ENCODE assay signal across 30 mouse cellular contexts in the genomic region with DNA sequence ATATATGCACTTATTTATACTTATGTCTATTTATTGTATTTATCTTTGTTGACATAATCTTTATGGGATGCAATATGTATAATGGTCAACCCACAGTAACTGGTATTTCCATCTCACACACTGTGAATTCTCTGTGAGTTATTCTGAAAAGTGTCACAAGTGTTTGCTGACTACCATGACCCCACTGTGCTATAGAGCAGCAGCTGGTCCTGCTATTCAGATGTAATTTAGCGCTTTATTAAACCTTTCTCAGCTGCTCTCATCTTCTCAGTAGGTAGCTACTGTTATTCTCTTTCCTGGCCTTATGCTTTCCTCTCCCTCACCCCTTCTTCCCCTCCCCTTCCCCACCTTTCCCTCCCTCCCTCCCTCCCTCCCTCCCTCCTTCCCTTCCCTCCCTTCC.
DNase-seq lines count a peak whose midpoint lies in the region; ATAC-seq and TF ChIP-seq lines count a peak whose summit lies in the region.
"Had no signal": no experiment of that assay in that cellular context is flagged by ENCODE, and none has a peak within 500 bp of the region (broad histone marks: within the 10 kb centered on the region; RNA-seq: fewer than 3 reads in every experiment).

No protein-coding gene starts in this region.

- TF ChIP-seq CTCF in forebrain, postnatal 0 days (IDR thresholded peaks at IDR 0.05; ENCODE audit: low read depth): no peak

- H3K36me3 ChIP-seq in forebrain, embryonic 11.5 days (ENCODE audit: control insufficient read depth, insufficient read depth, low read length): no peaks in the 10 kb centered on the region
- no peaks in the 10 kb centered on the region for H3K36me3 ChIP-seq in forebrain, postnatal 0 days (ENCODE audit: insufficient read depth)
- no peaks in the 10 kb centered on the region for H3K36me3 ChIP-seq in hindbrain, embryonic 16.5 days (ENCODE audit: control insufficient read depth, insufficient read depth, low read length)
- H3K36me3 ChIP-seq in hindbrain, embryonic 14.5 days (replicated peaks; ENCODE audit: control insufficient read depth, insufficient read depth): no peaks in the 10 kb centered on the region
- H3K36me3 ChIP-seq in neural tube, embryonic 13.5 days: no peaks in the 10 kb centered on the region
- no peaks in the 10 kb centered on the region for H3K36me3 ChIP-seq in neural tube, embryonic 15.5 days
- H3K36me3 ChIP-seq: embryonic facial prominence, embryonic 13.5 days; forebrain, embryonic 10.5 days; G1E; heart, embryonic 12.5 days; limb, embryonic 12.5 days; liver, embryonic 15.5 days; neural tube, embryonic 12.5 days had no signal

- no peak overlapping the region for H3K4me2 ChIP-seq in forebrain, embryonic 11.5 days (ENCODE audit: low read depth, low read length, severe bottlenecking)
- H3K4me2 ChIP-seq in forebrain, postnatal 0 days (ENCODE audit: low read depth): no peak overlapping the region
- H3K4me2 ChIP-seq in hindbrain, embryonic 16.5 days (ENCODE audit: low read length): no peak overlapping the region
- H3K4me2 ChIP-seq in hindbrain, embryonic 14.5 days (replicated peaks): no peak overlapping the region
- no peak overlapping the region for H3K4me2 ChIP-seq in neural tube, embryonic 13.5 days
- H3K4me2 ChIP-seq in neural tube, embryonic 15.5 days: no peak overlapping the region
- H3K4me2 ChIP-seq: embryonic facial prominence, embryonic 13.5 days; heart, embryonic 12.5 days; limb, embryonic 12.5 days; liver, embryonic 15.5 days; lung, embryonic 14.5 days; neural tube, embryonic 12.5 days had no signal

- H3K27me3 ChIP-seq in forebrain, embryonic 11.5 days (ENCODE audit: control insufficient read depth, insufficient read depth, low read length): no peaks in the 10 kb centered on the region
- H3K27me3 ChIP-seq in forebrain, postnatal 0 days (ENCODE audit: insufficient read depth, low read length): no peaks in the 10 kb centered on the region
- H3K27me3 ChIP-seq in hindbrain, embryonic 16.5 days (replicated peaks; ENCODE audit: control insufficient read depth, insufficient read depth, low read length): no peaks in the 10 kb centered on the region
- H3K27me3 ChIP-seq in hindbrain, embryonic 14.5 days (ENCODE audit: control insufficient read depth, insufficient read depth, low read length): no peaks in the 10 kb centered on the region
- no peaks in the 10 kb centered on the region for H3K27me3 ChIP-seq in neural tube, embryonic 13.5 days
- H3K27me3 ChIP-seq in neural tube, embryonic 15.5 days (replicated peaks): no peaks in the 10 kb centered on the region
- H3K27me3 ChIP-seq: CH12.LX; embryonic facial prominence, embryonic 13.5 days; heart, embryonic 12.5 days; limb, embryonic 12.5 days; liver, embryonic 15.5 days; neural tube, embryonic 12.5 days had no signal

- H3K4me1 ChIP-seq in forebrain, embryonic 11.5 days (replicated peaks; ENCODE audit: control insufficient read depth, insufficient read depth, low read length): no peaks in the 10 kb centered on the region
- H3K4me1 ChIP-seq in forebrain, postnatal 0 days (ENCODE audit: insufficient read depth): no peaks in the 10 kb centered on the region
- no peaks in the 10 kb centered on the region for H3K4me1 ChIP-seq in hindbrain, embryonic 16.5 days (ENCODE audit: control insufficient read depth, insufficient read depth, low read depth, low read length)
- no peaks in the 10 kb centered on the region for H3K4me1 ChIP-seq in hindbrain, embryonic 14.5 days (replicated peaks; ENCODE audit: control insufficient read depth, insufficient read depth, low read length)
- H3K4me1 ChIP-seq in neural tube, embryonic 13.5 days (replicated peaks): no peaks in the 10 kb centered on the region
- H3K4me1 ChIP-seq in neural tube, embryonic 15.5 days: no peaks in the 10 kb centered on the region
- H3K4me1 ChIP-seq: forebrain, embryonic 10.5 days; limb, embryonic 12.5 days; liver, embryonic 15.5 days; neural tube, embryonic 12.5 days had no signal

- peak; percentile 66; the same call in 1 of the 2 replicates for ATAC-seq in forebrain, embryonic 11.5 days (replicated peaks; ENCODE audit: low FRiP score)
- no peak for ATAC-seq in forebrain, postnatal 0 days
- 0 out of 2 replicates have a peak, but pooled peaks have one; percentile 17 for ATAC-seq in hindbrain, embryonic 16.5 days
- ATAC-seq in hindbrain, embryonic 14.5 days (ENCODE audit: low FRiP score): no peak
- 0 out of 2 replicates have a peak, but pooled peaks have one; percentile 59 for ATAC-seq in neural tube, embryonic 13.5 days (ENCODE audit: low read depth)
- ATAC-seq in neural tube, embryonic 15.5 days (ENCODE audit: low FRiP score): no peak
- ATAC-seq: inflammation-experienced regulatory T-cells, adult 6 months had no signal

- H3K9me3 ChIP-seq in forebrain, embryonic 11.5 days (ENCODE audit: control insufficient read depth, low read length): no peaks in the 10 kb centered on the region
- H3K9me3 ChIP-seq in forebrain, postnatal 0 days (ENCODE audit: low read length): no peaks in the 10 kb centered on the region
- H3K9me3 ChIP-seq in hindbrain, embryonic 16.5 days (ENCODE audit: control insufficient read depth, low read length): no peaks in the 10 kb centered on the region
- no peaks in the 10 kb centered on the region for H3K9me3 ChIP-seq in hindbrain, embryonic 14.5 days (ENCODE audit: control insufficient read depth, low read length)
- no peaks in the 10 kb centered on the region for H3K9me3 ChIP-seq in neural tube, embryonic 13.5 days
- H3K9me3 ChIP-seq in neural tube, embryonic 15.5 days (replicated peaks): no peaks in the 10 kb centered on the region
- H3K9me3 ChIP-seq: embryonic facial prominence, embryonic 13.5 days; forebrain, embryonic 10.5 days; heart, embryonic 12.5 days; limb, embryonic 12.5 days; liver, embryonic 15.5 days; neural tube, embryonic 12.5 days had no signal

- H3K9ac ChIP-seq in forebrain, embryonic 11.5 days (ENCODE audit: low read length): no peak overlapping the region
- H3K9ac ChIP-seq in forebrain, postnatal 0 days: no peak overlapping the region
- H3K9ac ChIP-seq in hindbrain, embryonic 16.5 days (ENCODE audit: low read depth, low read length): no peak overlapping the region
- no peak overlapping the region for H3K9ac ChIP-seq in hindbrain, embryonic 14.5 days
- H3K9ac ChIP-seq in neural tube, embryonic 13.5 days: no peak overlapping the region
- H3K9ac ChIP-seq in neural tube, embryonic 15.5 days (replicated peaks): no peak overlapping the region
- H3K9ac ChIP-seq: embryonic facial prominence, embryonic 13.5 days; heart, embryonic 12.5 days; limb, embryonic 12.5 days; liver, embryonic 15.5 days; lung, embryonic 14.5 days; neural tube, embryonic 12.5 days had no signal

- H3K4me3 ChIP-seq in forebrain, embryonic 11.5 days (ENCODE audit: low read depth, low read length): no peak overlapping the region
- H3K4me3 ChIP-seq in forebrain, postnatal 0 days (ENCODE audit: low read depth, low read length): no peak overlapping the region
- no peak overlapping the region for H3K4me3 ChIP-seq in hindbrain, embryonic 16.5 days (ENCODE audit: low read length)
- H3K4me3 ChIP-seq in hindbrain, embryonic 14.5 days (replicated peaks; ENCODE audit: low read length): no peak overlapping the region
- H3K4me3 ChIP-seq in neural tube, embryonic 13.5 days: no peak overlapping the region
- no peak overlapping the region for H3K4me3 ChIP-seq in neural tube, embryonic 15.5 days (replicated peaks)
- H3K4me3 ChIP-seq: embryonic facial prominence, embryonic 13.5 days; forebrain, embryonic 10.5 days; gastrocnemius, adult 2 months; heart, embryonic 12.5 days; limb, embryonic 12.5 days; liver, embryonic 15.5 days; neural tube, embryonic 12.5 days had no signal

- DNase-seq in forebrain, embryonic 11.5 days (ENCODE audit: low spot score): no peak
- DNase-seq in forebrain, postnatal 0 days: no peak
- no peak for DNase-seq in hindbrain, embryonic 14.5 days (ENCODE audit: low spot score)
- DNase-seq in cerebellum, postnatal 4 days (ENCODE audit: low spot score in 2 of 2): no peak
- DNase-seq: adrenal gland, postnatal 10 days; cerebellum, adult 11 months; cerebellum, adult 9-10 months; gastrocnemius, adult 2 months; gastrocnemius, postnatal 36 days; heart, adult 18-20 months; heart, postnatal 4 days; kidney, adult 11 months; kidney, postnatal 14 days; lung, embryonic 14.5 days; lung, postnatal 14 days; right cerebral cortex, adult 18-20 months; spleen, adult 18-20 months; thymus, postnatal 14 days had no signal

- WGBS in forebrain, embryonic 11.5 days: 86% methylated on average over 1 of the region's 1 CpGs
- WGBS in forebrain, postnatal 0 days: 76% methylated on average over 1 of the region's 1 CpGs
- 45% methylated on average over 1 of the region's 1 CpGs for WGBS in hindbrain, embryonic 16.5 days
- WGBS in hindbrain, embryonic 14.5 days: 69% methylated on average over 1 of the region's 1 CpGs
- 61% methylated on average over 1 of the region's 1 CpGs for WGBS in neural tube, embryonic 13.5 days
- 58% methylated on average over 1 of the region's 1 CpGs for WGBS in neural tube, embryonic 15.5 days

- no peak overlapping the region for H3K27ac ChIP-seq in forebrain, embryonic 11.5 days (ENCODE audit: low read depth, low read length)
- H3K27ac ChIP-seq in forebrain, postnatal 0 days (ENCODE audit: low read depth, low read length): no peak overlapping the region
- H3K27ac ChIP-seq in hindbrain, embryonic 16.5 days (ENCODE audit: low read depth, low read length): no peak overlapping the region
- no peak overlapping the region for H3K27ac ChIP-seq in hindbrain, embryonic 14.5 days
- H3K27ac ChIP-seq in neural tube, embryonic 13.5 days (replicated peaks): no peak overlapping the region
- no peak overlapping the region for H3K27ac ChIP-seq in neural tube, embryonic 15.5 days (replicated peaks)
- H3K27ac ChIP-seq: embryonic facial prominence, embryonic 13.5 days; forebrain, embryonic 10.5 days; gastrocnemius, adult 2 months; limb, embryonic 12.5 days; liver, embryonic 15.5 days; neural tube, embryonic 12.5 days had no signal

Comparison
In these comparisons a context has a peak if more than half of its experiments do, and no peak if none do; other contexts are left out.
1. ATAC-seq: peak in forebrain, embryonic 11.5 days (single experiment), hindbrain, embryonic 16.5 days (single experiment) and neural tube, embryonic 13.5 days (single experiment); none in forebrain, postnatal 0 days (single experiment), hindbrain, embryonic 14.5 days (single experiment) and neural tube, embryonic 15.5 days (single experiment).